Mouse (Mus musculus) G1E (cell line): ENCODE measurements around the gene Tuba1b.

Experiments
- CTCF ChIP-seq: IDR thresholded peaks from 2 replicates; pipeline ENCODE4 v1.5.1; 2012; ENCODE audit warnings: low read depth, low read length, inconsistent platforms, mixed read lengths
- GATA1 ChIP-seq: IDR thresholded peaks from 2 replicates; pipeline ENCODE4 v1.6.1; 2012; ENCODE audit warnings: borderline replicate concordance, low read length, inconsistent platforms, mixed read lengths

GRCm38 (mm10) chr15:98947884-98948283 is 13.5 kb upstream of the Tuba1b start:
- TF ChIP-seq CTCF, result no peak
- no peak for TF ChIP-seq GATA1
